Mouse (Mus musculus) natural killer cell, adult 2 months (primary cell): Measurements from ENCODE around the gene D430041D05Rik.

Experiments
- DNase-seq, 2 experiments: peaks; one replicate each; pipeline ENCODE4 v3.0.0; 2022; ENCODE audit warnings: low spot score in 2 of 2

The D430041D05Rik gene

DNA sequence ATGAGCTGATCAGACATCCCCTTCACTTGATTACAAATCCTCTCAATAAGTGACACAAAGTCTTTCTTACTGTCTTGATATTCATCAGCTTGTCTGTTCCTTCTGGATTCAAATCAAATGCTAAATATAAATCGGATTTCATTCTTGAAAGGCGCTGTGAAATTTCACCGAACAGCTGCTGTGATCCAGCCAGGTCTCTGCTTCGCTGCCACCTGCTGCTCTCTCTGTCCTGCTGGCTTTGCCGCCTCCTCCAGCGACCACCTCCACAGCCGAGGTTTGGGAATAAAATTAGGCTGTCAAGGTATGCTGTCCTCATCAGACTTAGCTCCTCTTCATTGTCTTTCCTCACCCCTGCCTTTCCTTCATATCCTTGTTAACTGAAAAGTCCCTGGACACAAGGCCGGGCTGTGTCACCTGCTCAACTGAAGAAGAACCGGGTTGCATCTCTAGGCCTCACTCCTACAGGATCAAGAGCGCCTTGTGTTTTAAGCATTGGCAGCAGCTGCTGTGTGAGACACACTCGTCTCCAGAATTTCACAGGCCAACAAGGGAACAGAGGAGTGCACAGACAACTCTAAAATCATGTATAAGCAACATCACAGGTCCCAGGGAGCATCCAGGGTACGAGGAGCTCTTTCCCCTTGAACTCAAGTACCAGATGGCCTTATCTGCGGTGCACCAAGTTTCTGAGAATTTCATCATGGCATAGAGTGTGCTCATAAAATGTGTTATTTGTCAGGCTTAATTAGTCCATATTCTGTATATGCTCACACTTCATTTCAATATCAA lies 59.2 kb downstream of the D430041D05Rik start:
- DNase-seq = no peak

DNA sequence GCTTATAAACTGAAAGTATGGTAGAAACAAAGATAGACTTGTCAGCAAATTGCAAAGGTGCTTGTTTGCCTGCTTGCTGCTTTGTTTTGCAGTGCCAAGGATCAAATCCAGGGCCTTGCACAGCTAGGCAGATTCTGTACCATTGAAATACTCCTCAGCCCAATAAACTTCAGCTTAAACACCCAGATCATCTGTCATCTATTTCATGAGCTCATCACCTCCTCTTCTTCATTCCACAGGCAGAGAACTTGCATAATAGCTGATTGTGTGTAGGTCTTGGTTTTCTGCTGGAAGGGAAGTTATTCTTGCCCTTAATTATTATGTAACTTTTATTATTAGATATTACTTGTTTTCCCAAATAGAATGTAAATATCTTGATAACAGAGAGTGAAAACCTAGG lies 73.2 kb downstream of the D430041D05Rik start:
- no peak for DNase-seq

DNA sequence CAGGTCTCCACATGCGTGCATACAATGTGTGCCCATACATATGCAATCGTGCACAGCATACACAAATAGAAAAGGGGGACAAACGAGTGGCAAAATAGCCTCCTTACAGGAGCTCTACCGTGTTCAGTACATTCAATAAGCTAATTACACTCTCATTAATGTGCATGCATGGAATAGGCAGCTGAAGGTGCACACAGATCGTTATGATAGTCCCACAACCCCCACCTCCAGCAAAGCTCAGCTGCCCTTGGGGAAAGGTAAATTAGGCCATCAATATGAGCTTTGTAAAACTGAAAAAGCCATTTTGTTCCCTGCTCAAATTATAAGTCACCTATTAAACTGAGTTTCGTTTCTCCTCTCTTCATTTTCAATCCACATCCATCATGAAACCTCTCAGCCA lies 75.0 kb downstream of the D430041D05Rik start:
- DNase-seq = no peak

DNA sequence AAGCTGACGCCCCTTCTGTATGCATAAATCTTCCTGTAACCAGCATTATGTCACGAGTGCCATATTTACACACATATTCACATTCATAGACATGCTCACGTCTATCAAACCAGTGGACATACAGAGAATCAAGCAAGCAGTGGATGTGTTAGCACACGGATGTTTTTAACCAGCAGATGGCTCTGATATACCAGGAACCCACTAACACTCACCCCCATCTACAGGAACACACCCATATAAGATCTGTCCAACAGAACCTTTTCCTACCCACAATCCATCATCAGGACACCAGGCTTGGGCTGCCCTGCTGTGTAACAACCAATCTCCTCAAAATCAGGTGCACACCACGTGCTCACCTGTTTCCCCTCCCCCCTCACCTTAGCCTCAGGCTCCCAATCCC lies 76.9 kb downstream of the D430041D05Rik start:
- no peak for DNase-seq

DNA sequence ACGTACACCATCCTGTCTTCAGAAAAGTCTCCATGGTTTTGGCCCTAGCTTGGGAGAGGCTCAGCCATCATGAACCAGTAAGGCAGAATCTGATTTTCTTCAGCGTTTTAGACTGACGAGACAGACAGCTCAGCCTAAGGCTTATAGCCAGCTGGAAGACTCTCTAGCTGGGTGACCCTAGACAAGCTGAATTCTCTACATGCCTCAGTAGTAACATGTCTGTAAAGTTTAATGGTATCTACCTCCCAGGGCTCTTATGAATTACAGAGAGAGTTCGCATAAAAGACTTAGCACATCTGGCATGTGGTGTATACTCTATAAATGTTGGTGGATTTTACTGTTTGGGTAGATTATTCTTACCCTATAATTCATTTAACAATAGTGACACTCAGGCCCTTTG lies 78.1 kb downstream of the D430041D05Rik start:
- DNase-seq = no peak

DNA sequence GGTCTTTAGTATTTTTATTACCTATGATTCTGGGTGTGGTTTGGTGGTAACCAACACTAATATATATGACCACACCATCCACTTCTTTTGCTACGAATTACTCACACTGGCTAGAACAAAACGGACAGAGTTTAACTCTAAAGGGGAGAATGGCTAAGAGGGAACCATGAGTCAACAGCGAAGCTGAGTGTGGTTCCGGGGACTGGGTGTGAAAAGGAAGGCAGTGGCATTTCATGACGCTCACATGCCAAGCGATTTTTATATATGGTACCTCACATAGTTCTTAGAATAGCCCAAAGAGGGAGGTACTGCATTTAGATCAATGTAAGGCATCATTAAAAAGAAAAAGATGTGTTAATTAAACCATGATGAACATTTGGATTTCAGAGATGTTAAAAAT lies 79.6 kb downstream of the D430041D05Rik start:
- DNase-seq = no peak

DNA sequence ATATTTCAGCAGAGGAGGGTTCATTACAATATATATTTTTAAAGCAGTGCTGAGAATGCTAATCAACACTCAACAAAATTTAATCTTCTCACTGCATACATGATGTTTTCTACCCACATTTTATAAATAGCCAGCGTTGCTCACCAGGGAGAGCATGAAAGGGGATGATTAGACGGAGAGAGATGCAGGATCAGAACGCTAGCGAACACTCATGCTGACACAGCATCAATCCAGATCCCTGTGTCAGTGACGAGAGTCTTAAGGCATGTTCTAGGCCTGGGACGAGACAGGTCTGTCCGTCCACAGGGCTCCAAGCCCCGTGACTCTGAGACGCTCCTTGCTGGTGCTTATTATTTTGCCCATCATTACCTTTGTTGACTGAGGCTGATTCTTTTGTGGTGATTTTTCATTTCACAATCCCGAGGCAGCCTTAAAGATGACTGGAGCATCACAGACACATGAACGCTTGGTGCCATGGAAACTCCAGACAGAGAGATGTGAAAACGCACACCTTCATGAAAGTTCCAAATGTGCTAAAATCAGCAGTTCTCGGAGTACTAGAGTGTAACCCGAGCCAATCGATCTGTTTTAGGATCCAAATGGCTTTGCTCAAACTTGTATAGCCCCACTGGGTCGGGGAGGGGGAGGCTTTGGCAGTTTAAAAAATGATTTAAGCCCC lies 83.6 kb downstream of the D430041D05Rik start:
- DNase-seq = no peak

DNA sequence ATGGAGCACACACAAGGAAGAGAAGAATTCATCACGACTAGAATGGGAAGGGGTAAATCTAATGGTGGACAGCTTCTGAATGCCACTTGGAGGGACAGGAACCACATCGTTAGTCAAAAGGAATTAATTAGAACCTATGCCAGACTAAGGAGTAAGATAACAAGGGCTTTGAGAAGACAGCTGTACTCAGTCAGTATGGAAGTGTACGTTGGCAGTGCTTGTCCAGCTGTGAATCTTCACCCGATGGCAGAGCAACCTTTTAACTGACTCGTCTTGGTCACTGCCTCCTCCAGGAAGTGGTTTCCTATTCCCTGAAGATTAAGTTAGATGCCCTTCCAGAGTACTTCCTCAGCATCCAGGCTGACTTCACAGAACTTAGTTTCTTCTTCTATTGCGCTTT lies 87.0 kb downstream of the D430041D05Rik start:
- no peak for DNase-seq

DNA sequence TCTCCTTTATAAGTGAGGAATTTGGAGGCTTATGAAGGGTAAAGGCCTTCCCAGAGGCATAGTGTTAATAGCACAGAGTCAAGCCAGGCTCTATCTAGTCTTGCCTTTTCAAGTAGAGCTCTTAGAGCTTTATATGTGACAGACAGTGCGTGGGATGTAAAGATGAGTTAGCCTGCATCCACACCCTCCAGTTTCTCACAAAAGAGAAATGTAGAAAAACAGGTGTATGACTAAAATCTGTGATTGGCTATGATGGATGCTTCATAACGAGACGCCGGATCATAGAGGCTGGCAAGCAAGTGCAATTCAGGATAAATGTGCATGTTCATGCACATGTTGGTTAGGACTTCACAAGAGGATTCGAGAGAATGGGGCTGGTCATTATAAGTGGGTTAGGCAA lies 87.5 kb downstream of the D430041D05Rik start:
- DNase-seq = no peak

DNA sequence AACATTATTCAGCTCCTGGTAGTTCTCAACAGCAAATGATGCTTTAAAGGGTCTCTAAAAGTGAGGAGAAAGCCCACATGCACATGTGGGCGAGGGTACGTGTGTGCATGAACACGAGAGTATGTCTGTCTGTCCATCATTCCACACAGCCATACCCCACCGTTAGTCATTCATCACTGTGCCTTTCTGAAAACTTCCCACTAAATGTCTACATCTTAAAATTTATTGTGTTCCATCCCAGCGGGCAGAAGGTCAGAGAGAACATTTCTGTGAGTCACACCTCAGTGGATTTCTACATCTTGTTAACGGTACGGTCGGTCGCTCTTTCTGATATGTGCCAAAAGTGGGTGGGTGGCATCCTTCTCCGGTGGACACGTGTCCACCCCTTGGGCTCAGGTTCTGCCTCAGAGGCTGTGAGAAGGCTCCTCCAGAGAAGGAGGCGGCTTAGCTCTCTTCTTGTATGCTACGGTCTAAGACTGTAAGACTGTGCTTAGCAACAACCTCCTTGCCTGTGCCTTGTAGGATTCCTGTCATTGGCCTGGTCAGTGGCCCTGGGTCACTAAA lies 90.7 kb downstream of the D430041D05Rik start:
- no peak for DNase-seq

DNA sequence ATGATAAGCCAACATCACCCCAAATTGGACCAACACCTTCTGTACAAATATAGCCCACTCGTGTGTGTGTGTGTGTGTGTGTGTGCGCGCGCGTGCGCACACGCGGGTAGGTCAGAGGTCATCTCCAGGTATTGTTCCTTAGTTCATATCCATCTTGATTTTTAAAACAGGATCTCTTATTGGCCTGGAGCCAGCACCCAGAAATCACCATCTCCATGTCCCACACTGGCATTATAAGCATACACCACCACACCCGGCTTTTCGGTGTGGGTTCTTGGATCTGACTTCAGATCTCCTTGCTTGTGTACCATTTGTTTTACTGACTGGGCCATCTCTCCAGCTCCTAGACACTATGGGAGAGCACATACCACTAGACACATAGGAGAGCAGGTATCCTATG lies 91.4 kb downstream of the D430041D05Rik start:
- no peak for DNase-seq

DNA sequence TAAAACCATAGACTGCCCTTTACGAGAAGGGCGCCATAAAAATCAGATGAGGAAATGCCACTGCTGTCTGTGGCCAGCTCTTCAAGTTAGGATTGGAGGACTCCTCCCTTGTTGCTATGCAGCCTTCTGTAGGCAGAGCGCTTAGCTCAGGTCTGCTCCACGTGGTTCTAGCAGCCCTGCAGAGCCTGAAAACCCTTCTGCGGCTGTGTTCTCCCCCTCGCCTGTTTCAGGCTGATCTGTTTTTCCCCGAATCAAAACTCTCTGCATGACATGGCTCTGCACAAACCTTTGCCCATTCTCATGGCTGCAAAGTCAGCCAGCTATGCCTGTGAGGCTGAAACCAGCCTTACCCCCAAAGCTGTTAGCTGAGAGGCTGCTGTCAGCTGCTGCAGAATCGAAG lies 91.9 kb downstream of the D430041D05Rik start:
- no peak for DNase-seq

DNA sequence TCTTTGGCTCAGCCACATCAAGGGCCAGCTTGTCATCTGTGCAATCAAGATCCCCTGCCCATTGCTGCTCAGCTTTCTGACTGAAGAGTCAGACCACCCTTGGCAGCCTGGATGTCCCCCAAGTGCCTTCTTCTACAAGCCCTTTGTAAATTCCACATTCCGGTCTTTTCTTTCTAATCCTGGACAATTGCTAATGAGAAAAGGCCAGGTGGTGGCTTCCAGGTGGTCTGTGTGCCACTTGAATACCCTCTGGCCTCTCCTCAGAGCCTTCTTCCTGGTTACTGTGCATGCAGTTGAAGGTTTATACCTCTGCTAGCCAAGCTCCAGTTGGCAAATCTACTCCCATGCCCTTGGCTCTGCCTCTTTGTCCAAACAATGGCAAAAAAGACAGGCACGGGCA lies 92.6 kb downstream of the D430041D05Rik start:
- DNase-seq = no peak

DNA sequence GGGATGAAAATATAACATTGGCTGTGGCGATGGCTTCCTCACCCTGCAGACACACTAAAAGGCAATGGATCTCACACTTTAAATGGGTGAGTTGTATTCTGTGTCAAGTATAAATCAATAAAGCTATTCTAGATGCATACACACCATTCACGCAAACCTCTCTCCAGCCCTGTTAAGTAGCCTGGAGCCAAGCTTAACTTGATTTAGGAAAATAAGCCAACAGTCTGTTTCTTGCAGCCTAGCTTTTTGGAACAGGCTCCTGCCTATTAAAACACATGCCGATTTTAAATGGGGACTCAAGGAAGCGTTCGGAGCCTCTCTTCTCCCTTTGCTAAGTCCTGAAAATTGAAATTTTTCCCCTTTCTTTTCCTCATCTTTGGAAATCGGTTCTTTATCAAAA lies 93.2 kb downstream of the D430041D05Rik start:
- DNase-seq = no peak

DNA sequence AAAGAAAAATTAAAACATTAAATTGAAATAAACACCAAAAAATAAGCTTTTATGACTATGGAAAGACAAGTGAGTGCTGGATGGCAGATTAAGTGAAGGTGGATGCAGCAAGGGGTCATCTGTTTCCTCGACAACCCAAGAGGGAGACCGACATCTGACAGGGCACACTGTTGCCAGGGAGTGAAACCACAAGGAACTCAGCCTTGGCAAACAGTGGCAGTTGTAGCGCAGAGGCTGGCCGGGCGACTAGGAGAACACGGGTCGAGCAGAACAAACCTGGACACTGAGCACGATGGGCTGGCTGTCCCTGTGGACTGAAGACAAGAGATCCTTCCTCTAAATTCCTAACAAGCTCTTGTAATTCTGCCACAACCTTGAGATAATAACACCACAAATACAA lies 94.3 kb downstream of the D430041D05Rik start:
- DNase-seq = no peak

DNA sequence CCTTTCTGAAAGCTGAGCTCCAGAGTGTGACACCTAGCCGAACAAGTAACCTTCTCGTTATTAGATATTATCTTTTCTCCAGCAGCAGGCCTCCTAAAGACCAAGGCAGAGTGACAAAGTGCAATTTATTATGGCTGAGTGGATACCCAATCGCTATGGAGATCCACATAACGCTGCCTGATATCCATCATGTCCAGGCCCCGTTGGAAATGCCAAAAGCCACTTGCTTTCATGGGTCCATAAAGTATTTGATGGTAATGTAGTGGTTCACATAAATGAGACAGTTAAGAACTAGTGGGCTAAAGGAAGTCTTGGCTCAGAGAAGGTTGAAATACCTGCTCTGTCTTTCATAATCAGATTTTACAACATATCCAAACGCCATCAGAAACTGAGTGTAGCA lies 97.6 kb downstream of the D430041D05Rik start:
- no peak for DNase-seq

DNA sequence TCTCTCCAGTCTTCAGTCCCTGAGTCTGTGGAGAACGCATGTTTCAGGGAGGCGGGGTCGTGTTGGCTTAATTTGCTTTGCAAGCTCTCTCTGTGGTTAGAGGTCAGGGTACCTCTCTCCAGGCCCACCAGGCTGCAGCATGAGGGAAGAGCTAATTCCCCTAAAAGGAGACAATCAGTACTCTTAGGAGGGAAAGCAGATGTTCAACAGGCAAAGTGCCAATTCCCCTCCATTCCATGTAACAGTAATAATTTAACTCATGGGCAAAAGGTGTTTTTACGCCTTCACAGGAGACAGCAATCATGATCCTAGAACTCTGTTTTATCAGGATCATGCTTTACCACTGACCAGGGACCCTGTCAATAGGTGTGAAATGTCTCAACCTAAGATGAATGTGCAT lies 103.7 kb downstream of the D430041D05Rik start:
- no peak for DNase-seq

DNA sequence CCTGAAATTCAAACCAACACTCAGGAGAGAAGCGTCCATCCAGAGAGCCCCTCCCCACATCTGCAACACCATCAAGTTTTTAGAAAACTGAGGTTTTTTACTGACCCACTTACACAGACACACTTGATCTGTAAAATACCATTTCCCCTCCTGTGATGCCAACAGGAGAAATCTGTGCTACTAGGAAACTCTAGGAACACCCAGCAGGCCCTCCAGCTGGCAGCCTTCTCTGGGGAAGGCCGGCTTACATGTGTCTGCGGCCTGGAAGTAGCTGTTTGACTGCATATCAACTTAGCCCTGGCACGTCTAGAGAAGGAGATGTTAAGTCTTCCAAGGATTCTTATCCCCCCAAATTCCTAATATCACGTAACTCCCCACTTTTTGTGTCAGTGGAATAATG lies 105.1 kb downstream of the D430041D05Rik start:
- DNase-seq = no peak

DNA sequence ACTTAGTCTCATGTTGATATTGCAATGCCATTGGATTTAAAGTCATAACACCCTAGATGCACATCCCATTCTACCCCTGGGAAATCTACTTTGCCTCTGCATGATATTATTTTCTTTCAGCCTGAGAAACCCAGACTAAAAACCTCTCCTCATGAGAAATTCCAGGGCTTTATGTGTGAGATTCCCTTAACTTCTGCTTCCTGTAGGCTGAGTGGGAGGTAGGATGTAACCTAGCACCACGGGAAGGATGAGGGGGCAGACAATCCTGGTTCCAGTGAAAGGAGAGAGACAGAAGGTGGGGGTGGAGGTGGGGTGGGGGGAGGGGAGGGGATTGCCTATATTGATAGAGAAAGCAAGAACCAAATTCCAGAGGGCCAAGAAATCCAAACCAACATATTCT lies 110.9 kb downstream of the D430041D05Rik start:
- DNase-seq = no peak

DNA sequence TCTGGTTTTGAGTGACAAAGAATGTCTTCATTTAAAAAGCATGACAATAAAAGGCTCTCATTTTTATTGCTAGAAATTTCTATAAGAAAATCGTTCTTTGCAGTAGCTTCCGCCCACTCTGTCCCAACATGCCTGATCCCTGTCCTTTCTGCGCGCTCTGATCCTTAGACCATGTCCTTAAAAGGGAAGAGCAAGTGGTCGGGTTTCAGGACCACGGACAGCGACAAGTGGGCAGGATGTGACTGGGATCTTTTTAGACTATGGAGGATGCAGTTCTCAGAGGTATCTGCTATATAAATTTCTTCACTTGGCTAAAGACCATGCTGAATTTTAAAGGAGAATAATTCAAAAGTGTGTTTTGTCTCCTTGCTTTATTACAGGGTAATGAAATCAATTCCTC lies 111.7 kb downstream of the D430041D05Rik start:
- no peak for DNase-seq

DNA sequence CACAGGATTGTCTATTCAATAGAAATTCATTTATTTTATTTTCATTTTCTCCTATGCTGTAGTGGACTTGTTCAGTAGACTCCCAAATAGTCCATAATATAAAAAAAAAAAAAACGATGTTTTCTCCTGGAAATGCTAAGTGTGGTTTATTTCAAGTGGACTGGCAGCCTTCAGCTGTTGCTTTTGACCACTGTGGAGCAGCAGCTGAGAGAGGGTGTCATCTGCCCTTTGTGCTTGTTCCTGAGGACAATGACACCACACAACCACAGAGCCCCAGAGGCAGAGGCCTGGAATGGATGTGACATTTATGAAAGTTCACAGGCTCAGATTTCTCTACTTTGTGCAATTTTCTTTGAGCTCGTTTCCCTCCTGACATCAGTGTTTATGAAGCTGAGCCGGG lies 124.0 kb downstream of the D430041D05Rik start:
- DNase-seq = no peak

DNA sequence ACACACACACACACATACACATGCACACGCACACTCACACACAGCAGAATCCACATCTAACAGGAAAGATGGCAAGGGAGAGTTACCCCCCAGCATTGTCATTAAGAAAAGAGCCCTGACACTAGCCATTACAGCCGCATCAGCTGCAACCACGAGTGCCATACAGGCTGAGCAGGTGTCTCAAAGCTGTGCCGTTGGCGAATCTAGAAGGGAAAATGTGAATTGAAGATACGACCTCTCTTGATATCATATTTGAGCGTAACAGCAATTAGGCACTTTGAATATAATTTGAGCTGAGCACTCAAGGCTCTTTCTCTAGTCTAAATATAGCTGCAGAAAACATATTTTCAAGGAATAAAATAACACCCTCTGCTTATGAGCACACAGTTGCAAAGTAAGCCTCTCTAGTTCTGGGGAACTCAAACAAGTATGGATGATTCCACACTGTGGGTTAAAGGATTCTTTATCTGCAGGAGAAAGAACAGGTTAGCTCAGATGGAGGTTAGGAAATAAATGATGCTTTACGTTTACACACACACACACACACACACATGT lies 127.3 kb downstream of the D430041D05Rik start:
- DNase-seq = no peak

DNA sequence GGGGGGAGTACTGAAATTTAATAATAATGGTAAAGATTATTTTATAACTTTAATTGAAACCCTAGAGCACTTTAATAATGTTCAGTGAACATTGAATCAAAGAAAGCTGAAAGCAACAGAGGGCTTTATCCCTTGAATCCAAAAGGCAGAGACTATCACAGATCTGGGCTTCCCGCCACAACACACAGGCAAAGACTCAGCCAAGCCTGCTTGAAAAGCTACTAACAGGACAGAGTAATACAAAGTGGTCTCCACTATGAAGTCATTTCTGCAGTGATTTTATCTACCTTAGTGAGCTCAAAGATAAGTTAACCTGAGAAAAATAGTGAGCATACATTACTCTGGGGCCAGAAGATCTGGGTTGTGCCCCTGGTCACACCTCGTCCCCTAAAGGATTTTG lies 128.0 kb downstream of the D430041D05Rik start:
- DNase-seq = no peak
